Mouse (Mus musculus): ENCODE results near the gene Cope. TPM values are rescaled to one million over a fixed set of nuclear protein-coding genes. Genes with fewer than 3 reads are reported as not detected.

The Cope gene
- polyA plus RNA-seq, 1 experiment from 2014 or later, result 268 TPM

GRCm38 (mm10) chr8:70351035-70351999 is 49.0 kb downstream of the Cope start:
- peaks cover 38% of the 10 kb centered on the region for H3K4me1 ChIP-seq (ENCODE audit: control insufficient read depth, insufficient read depth, low read length)
- H3K4me2 ChIP-seq (ENCODE audit: low read length), result peak overlapping the region; percentile 100
- ATAC-seq, result no peak

DNA sequence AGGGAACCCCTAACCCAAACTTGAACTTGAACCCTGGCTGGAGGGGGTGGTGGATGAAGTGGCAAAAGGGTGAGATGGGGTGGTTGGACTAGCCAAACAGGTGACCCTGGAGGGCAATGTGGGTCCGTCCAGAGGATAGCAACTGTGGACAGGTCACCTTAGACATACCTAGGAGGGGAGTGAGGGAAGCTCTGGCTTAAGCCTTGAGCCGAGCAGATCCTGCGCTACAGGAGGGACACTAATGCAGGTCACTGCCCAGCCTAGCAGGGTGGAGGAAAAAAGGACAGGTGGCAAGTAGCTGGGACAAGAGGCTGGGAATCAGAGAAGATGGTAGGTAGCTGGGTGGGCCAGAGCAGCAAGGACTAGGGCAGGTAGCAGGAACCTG is 49.7 kb downstream of the Cope start:
- peak overlapping the region; percentile 100 for H3K4me3 ChIP-seq (ENCODE audit: low read depth, low read length)
- H3K27me3 ChIP-seq (ENCODE audit: control insufficient read depth, insufficient read depth, low read depth, low read length), result no peaks in the 10 kb centered on the region
- 30% methylated on average over 3 of the region's 3 CpGs for WGBS
- peaks cover 3% of the 10 kb centered on the region; the same call in 1 of the 2 replicates for H3K36me3 ChIP-seq (ENCODE audit: control insufficient read depth, insufficient read depth, low read length)
- H3K4me1 ChIP-seq (ENCODE audit: control insufficient read depth, insufficient read depth, low read length), result peaks cover 38% of the 10 kb centered on the region
- no peak overlapping the region for H3K27ac ChIP-seq (ENCODE audit: low read length)
- H3K4me2 ChIP-seq (ENCODE audit: low read length), result peak overlapping the region; percentile 100
- H3K9me3 ChIP-seq (replicated peaks; ENCODE audit: control insufficient read depth, low read length, poor library complexity, severe bottlenecking), result no peaks in the 10 kb centered on the region
- H3K9ac ChIP-seq (ENCODE audit: low read depth, low read length), result peak overlapping the region; percentile 98
- ATAC-seq, result no peak

More at GRCm38 (mm10) chr8:70351035-70351999, 49.0 kb downstream of the Cope start:
- no peak overlapping the region for H3K27ac ChIP-seq (ENCODE audit: low read length)
- peaks cover 3% of the 10 kb centered on the region; the same call in 1 of the 2 replicates for H3K36me3 ChIP-seq (ENCODE audit: control insufficient read depth, insufficient read depth, low read length)
- H3K9me3 ChIP-seq (replicated peaks; ENCODE audit: control insufficient read depth, low read length, poor library complexity, severe bottlenecking), result no peaks in the 10 kb centered on the region
- H3K27me3 ChIP-seq (ENCODE audit: control insufficient read depth, insufficient read depth, low read depth, low read length), result no peaks in the 10 kb centered on the region
- WGBS, result 61% methylated on average over 15 of the region's 15 CpGs
- peak overlapping the region; percentile 100 for H3K4me3 ChIP-seq (ENCODE audit: low read depth, low read length)
- peak overlapping the region; percentile 98 for H3K9ac ChIP-seq (ENCODE audit: low read depth, low read length)

DNA sequence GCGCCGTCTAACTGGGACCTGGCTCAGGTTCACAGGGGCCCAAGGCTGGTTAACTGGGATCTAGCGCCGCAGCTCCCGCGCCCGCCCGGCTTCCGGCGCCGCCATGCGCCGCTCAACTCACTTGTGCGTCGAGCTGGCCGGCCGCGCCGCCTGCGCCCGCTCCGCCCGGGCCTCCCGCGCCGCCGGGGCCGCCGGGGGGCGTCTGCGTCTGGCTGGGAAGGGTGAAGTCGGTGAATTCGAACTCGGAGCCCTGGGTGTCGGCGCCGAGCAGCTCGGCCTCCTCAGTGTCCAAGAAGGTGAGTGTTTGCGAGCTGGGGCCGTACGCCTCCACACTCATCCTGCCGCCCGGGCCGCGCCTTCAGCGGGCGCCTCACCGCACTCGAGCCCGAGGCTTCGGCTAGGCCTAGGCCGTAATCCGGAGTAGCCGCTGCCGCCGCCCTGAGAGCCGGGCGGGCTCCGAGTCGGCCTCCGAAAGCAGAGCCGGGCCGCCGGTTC is 50.4 kb downstream of the Cope start:
- H3K27ac ChIP-seq (ENCODE audit: low read length), result peak overlapping the region; percentile 84
- peaks cover 3% of the 10 kb centered on the region; the same call in 1 of the 2 replicates for H3K36me3 ChIP-seq (ENCODE audit: control insufficient read depth, insufficient read depth, low read length)
- 0% methylated on average over 50 of the region's 64 CpGs for WGBS
- H3K4me1 ChIP-seq (ENCODE audit: control insufficient read depth, insufficient read depth, low read length), result peaks cover 38% of the 10 kb centered on the region
- H3K27me3 ChIP-seq (ENCODE audit: control insufficient read depth, insufficient read depth, low read depth, low read length), result no peaks in the 10 kb centered on the region
- peak; percentile 65 for ATAC-seq
- peak overlapping the region; percentile 100 for H3K4me3 ChIP-seq (ENCODE audit: low read depth, low read length)
- H3K9ac ChIP-seq (ENCODE audit: low read depth, low read length), result peak overlapping the region; percentile 98
- H3K4me2 ChIP-seq (ENCODE audit: low read length), result peak overlapping the region; percentile 100
- no peaks in the 10 kb centered on the region for H3K9me3 ChIP-seq (replicated peaks; ENCODE audit: control insufficient read depth, low read length, poor library complexity, severe bottlenecking)

- ATAC-seq, result peak; percentile 85
- Histone ChIP-seq H3K4me2 (ENCODE audit: low read length) (peak within 1 kb of the TSS; percentile 100), H3K27me3 (ENCODE audit: control insufficient read depth, insufficient read depth, low read depth, low read length) (no peaks in the 10 kb centered on the region), H3K9ac (ENCODE audit: low read depth, low read length) (peak within 1 kb of the TSS; percentile 98), H3K27ac (ENCODE audit: low read length) (peak within 1 kb of the TSS; percentile 86), H3K36me3 (ENCODE audit: control insufficient read depth, insufficient read depth, low read length) (peaks cover 3% of the 10 kb centered on the region; the same call in 1 of the 2 replicates), H3K4me1 (ENCODE audit: control insufficient read depth, insufficient read depth, low read length) (peaks cover 38% of the 10 kb centered on the region), H3K9me3 (replicated peaks; ENCODE audit: control insufficient read depth, low read length, poor library complexity, severe bottlenecking) (no peaks in the 10 kb centered on the region), H3K4me3 (ENCODE audit: low read depth, low read length) (peak within 1 kb of the TSS; percentile 100)
- under 1% methylated on average over 53 of the region's 69 CpGs for WGBS
Measured at GRCm38 (mm10) chr8:70353194-70353817, 51.0 kb downstream of the Cope start, which contains the start of gene Upf1. Gene Upf1, minus strand, starts transcription at chr8:70353278.

GRCm38 (mm10) chr8:70354004-70354403 is 51.7 kb downstream of the Cope start:
- Histone ChIP-seq H3K27me3 (ENCODE audit: control insufficient read depth, insufficient read depth, low read depth, low read length) (no peaks in the 10 kb centered on the region), H3K27ac (ENCODE audit: low read length) (peak overlapping the region; percentile 86), H3K9ac (ENCODE audit: low read depth, low read length) (peak overlapping the region; percentile 70), H3K36me3 (ENCODE audit: control insufficient read depth, insufficient read depth, low read length) (peaks cover 1% of the 10 kb centered on the region; the same call in 1 of the 2 replicates), H3K9me3 (replicated peaks; ENCODE audit: control insufficient read depth, low read length, poor library complexity, severe bottlenecking) (no peaks in the 10 kb centered on the region), H3K4me1 (ENCODE audit: control insufficient read depth, insufficient read depth, low read length) (peaks cover 37% of the 10 kb centered on the region), H3K4me3 (ENCODE audit: low read depth, low read length) (peak overlapping the region; percentile 100), H3K4me2 (ENCODE audit: low read length) (peak overlapping the region; percentile 83)
- 59% methylated on average over 4 of the region's 4 CpGs for WGBS
- ATAC-seq, result no peak; the same call in 1 of the 2 replicates

GRCm38 (mm10) chr8:70356111-70356510 is 53.8 kb downstream of the Cope start:
- no peaks in the 10 kb centered on the region for H3K27me3 ChIP-seq (ENCODE audit: control insufficient read depth, insufficient read depth, low read depth, low read length)
- H3K4me3 ChIP-seq (ENCODE audit: low read depth, low read length), result no peak overlapping the region
- WGBS, result 86% methylated on average over 1 of the region's 1 CpGs
- H3K27ac ChIP-seq (ENCODE audit: low read length), result no peak overlapping the region
- H3K4me2 ChIP-seq (ENCODE audit: low read length), result no peak overlapping the region
- H3K9ac ChIP-seq (ENCODE audit: low read depth, low read length), result no peak overlapping the region
- no peaks in the 10 kb centered on the region for H3K9me3 ChIP-seq (replicated peaks; ENCODE audit: control insufficient read depth, low read length, poor library complexity, severe bottlenecking)
- peaks cover 19% of the 10 kb centered on the region for H3K4me1 ChIP-seq (ENCODE audit: control insufficient read depth, insufficient read depth, low read length)
- ATAC-seq, result no peak
- H3K36me3 ChIP-seq (ENCODE audit: control insufficient read depth, insufficient read depth, low read length), result no peaks in the 10 kb centered on the region

DNA sequence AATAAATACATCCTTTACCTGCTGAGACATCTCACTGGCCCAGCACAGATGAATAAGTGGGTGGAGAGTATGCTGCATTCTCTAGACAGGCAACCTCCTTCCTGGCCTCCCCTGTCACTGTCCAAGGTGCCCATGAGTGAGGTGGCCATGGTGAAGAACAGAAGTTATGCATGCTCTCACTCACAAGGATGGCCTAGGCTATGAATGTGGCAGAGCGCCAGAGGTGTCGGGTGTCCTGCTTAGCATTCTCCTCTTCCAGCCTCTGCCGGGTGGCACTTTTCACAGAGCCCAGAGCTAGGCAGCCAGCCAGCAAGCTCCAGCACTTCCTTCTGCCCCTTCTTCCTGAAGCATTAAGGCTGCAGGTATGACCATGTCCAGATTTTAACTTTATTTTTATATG is 57.1 kb downstream of the Cope start:
- Histone ChIP-seq H3K9me3 (replicated peaks; ENCODE audit: control insufficient read depth, low read length, poor library complexity, severe bottlenecking) (no peaks in the 10 kb centered on the region), H3K9ac (ENCODE audit: low read depth, low read length) (no peak overlapping the region), H3K4me1 (ENCODE audit: control insufficient read depth, insufficient read depth, low read length) (no peaks in the 10 kb centered on the region), H3K27ac (ENCODE audit: low read length) (no peak overlapping the region), H3K4me2 (ENCODE audit: low read length) (no peak overlapping the region), H3K4me3 (ENCODE audit: low read depth, low read length) (no peak overlapping the region), H3K36me3 (ENCODE audit: control insufficient read depth, insufficient read depth, low read length) (no peaks in the 10 kb centered on the region), H3K27me3 (ENCODE audit: control insufficient read depth, insufficient read depth, low read depth, low read length) (no peaks in the 10 kb centered on the region)
- no peak for ATAC-seq
- 40% methylated on average over 3 of the region's 3 CpGs for WGBS

DNA sequence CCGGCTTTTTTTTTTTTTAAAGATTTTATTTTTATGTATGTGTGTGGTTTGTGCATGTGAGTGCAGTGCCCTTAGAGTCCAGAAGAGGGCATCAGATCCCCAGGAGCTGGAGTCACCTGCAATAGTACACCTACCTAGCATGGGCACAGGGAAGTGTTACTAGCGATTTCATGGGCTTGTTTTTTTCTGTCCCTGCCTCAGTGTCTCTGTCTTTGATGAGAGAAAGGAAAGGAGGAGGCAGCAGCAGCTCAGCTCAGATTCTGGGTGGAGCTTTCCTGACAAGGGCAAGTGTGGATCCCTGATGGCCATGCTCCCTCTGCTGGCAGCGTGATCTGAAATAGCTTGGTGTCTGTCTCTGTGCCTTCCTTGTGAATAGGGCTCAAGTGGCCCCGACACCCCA is 58.5 kb downstream of the Cope start:
- Histone ChIP-seq H3K4me1 (ENCODE audit: control insufficient read depth, insufficient read depth, low read length) (no peaks in the 10 kb centered on the region), H3K9me3 (replicated peaks; ENCODE audit: control insufficient read depth, low read length, poor library complexity, severe bottlenecking) (no peaks in the 10 kb centered on the region), H3K27me3 (ENCODE audit: control insufficient read depth, insufficient read depth, low read depth, low read length) (no peaks in the 10 kb centered on the region), H3K4me3 (ENCODE audit: low read depth, low read length) (no peak overlapping the region), H3K4me2 (ENCODE audit: low read length) (no peak overlapping the region), H3K27ac (ENCODE audit: low read length) (no peak overlapping the region), H3K36me3 (ENCODE audit: control insufficient read depth, insufficient read depth, low read length) (no peaks in the 10 kb centered on the region), H3K9ac (ENCODE audit: low read depth, low read length) (no peak overlapping the region)
- ATAC-seq, result no peak
- 55% methylated on average over 4 of the region's 4 CpGs for WGBS
